Mouse (Mus musculus) limb, embryonic 11.5 days (tissue): Measurements from ENCODE around the gene Gm42420. TPM values are rescaled to one million over a fixed set of nuclear protein-coding genes. Genes with fewer than 3 reads are reported as not detected.
A peak's percentile ranks its signal among the peaks of the same experiment; 100 is the strongest.

Source experiments
- ATAC-seq: fragments of 200-750 bp; cut with Nextera tagmentation; 2 replicates; pipeline ENCODE4 v1.8.0; 2017; ENCODE audit warnings: low read depth; ENCODE audit not compliant: insufficient number of reproducible peaks, low FRiP score, low TSS enrichment
- DNase-seq: peaks from one replicate; pipeline ENCODE4 v3.0.0-alpha.2; 2015; ENCODE audit warnings: low spot score
- H3K27ac ChIP-seq: fragments of 300-500 bp; sonication (generic); replicated peaks from 2 replicates; pipeline ENCODE4 v1.5.1; 2014; ENCODE audit warnings: low read depth, mild to moderate bottlenecking, low read length
- H3K27me3 ChIP-seq: fragments of 300-500 bp; sonication (generic); 2 replicates; pipeline ENCODE4 v1.6.1; 2014; ENCODE audit warnings: mild to moderate bottlenecking, low read length, mixed read lengths; ENCODE audit not compliant: control insufficient read depth, insufficient read depth
- H3K36me3 ChIP-seq: fragments of 300-500 bp; sonication (generic); 2 replicates; pipeline ENCODE4 v1.6.1; 2014; ENCODE audit warnings: mild to moderate bottlenecking, low read length, moderate library complexity, mixed read lengths; ENCODE audit not compliant: control insufficient read depth, insufficient read depth
- H3K4me1 ChIP-seq: fragments of 300-500 bp; sonication (generic); 2 replicates; pipeline ENCODE4 v1.6.1; 2014; ENCODE audit warnings: low read length, mixed read lengths; ENCODE audit not compliant: control insufficient read depth, insufficient read depth
- H3K4me2 ChIP-seq: fragments of 300-500 bp; sonication (generic); 2 replicates; pipeline ENCODE4 v1.6.1; 2014; ENCODE audit warnings: low read depth, mild to moderate bottlenecking, moderate library complexity; ENCODE audit not compliant: severe bottlenecking
- H3K4me3 ChIP-seq: fragments of 300-500 bp; sonication (generic); 2 replicates; pipeline ENCODE4 v1.5.1; 2014; ENCODE audit warnings: low read depth, low read length
- H3K9ac ChIP-seq: fragments of 300-500 bp; sonication (generic); 2 replicates; pipeline ENCODE4 v1.6.1; 2014; ENCODE audit warnings: mild to moderate bottlenecking, low read length
- H3K9me3 ChIP-seq: fragments of 300-500 bp; sonication (generic); 2 replicates; pipeline ENCODE4 v1.6.1; 2016; ENCODE audit warnings: low read length; ENCODE audit not compliant: control insufficient read depth
- WGBS: fragments of 180-500 bp; shearing (Covaris S2); extraction: QIAGEN DNeasy Blood & Tissue Kit; methylation state at CpG from one replicate; pipeline ENCODE4 v1.1.7; 2014; 5-methylcytosine and 5-hydroxymethylcytosine counted together
- polyA plus RNA-seq: library from polyadenylated mRNA; unstranded; fragments of >200 nt; fragmentation: Nextera tagmentation; extraction: Ambion mirVana; gene quantifications from 2 replicates; pipeline ENCODE4 v1.2.1, GENCODE M21; 2014

Gm42420 gene
- polyA plus RNA-seq, 1 experiment from 2014 or later: 1.0 TPM

DNA sequence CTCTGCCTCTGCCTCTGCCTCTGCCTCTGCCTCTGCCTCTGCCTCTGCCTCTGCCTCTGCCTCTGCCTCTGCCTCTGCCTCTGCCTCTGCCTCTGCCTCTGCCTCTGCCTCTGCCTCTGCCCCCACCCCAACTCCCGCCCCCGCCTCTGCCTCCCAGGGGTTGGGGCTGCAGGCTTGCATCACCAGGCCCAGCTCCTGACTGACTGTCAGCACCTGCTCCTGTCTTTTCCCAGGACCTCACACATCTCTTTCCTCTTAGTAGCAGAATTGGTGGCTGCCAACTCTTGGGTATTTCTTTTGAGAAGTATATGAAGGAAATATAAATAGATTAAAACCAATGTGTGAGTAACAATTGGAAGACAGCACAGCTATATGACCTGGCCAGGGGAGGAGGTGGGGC is 5.0 kb upstream of the Gm42420 start:
- H3K4me1 ChIP-seq: no peaks in the 10 kb centered on the region
- ATAC-seq (no peak), DNase-seq (no peak)
- no peaks in the 10 kb centered on the region for H3K27me3 ChIP-seq
- 83% methylated on average over 2 of the region's 2 CpGs for WGBS
- no peaks in the 10 kb centered on the region for H3K9me3 ChIP-seq
- H3K36me3 ChIP-seq: no peaks in the 10 kb centered on the region
- H3K4me3 ChIP-seq: no peak overlapping the region
- no peak overlapping the region for H3K9ac ChIP-seq
- H3K4me2 ChIP-seq: no peak overlapping the region
- H3K27ac ChIP-seq: no peak overlapping the region

DNA sequence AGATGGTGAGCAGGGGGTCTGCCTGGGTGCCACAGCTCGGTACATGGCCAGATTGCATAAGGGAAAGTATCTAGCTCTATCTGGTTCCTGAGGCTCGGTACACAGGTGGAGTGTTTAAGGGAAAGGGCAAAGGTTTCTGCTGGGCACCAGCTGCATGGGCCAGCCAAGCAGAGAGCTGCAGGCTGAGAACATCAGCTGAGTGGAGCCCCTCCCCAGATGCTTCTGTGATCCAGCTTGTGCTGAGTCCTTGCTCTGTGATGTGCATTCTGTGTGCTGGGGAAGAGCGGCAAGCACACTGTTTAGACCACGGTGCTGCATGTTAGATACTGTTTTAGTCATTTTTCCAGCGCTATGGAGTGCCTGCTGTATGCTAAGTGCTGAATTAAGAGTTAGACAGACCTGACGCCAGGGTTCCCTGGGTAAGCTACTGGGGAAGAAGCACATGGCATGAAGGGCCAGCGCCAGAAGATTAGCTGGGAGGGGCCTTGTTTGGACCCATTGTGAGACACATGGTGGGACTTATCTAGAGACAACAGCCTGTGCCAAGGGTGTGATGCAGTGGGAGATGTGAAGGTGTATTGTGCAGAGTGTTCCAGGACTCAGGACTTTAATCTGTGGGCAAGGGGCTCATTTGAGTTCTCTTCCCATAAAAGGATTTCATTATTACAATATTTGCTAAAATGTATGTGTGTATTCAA is 4.3 kb upstream of the Gm42420 start:
- WGBS: 83% methylated on average over 7 of the region's 7 CpGs
- H3K9me3 ChIP-seq: no peaks in the 10 kb centered on the region
- H3K27me3 ChIP-seq: no peaks in the 10 kb centered on the region
- H3K4me1 ChIP-seq: no peaks in the 10 kb centered on the region
- no peak overlapping the region for H3K9ac ChIP-seq
- ATAC-seq (no peak), DNase-seq (no peak)
- H3K27ac ChIP-seq: no peak overlapping the region
- H3K4me3 ChIP-seq: no peak overlapping the region
- no peak overlapping the region for H3K4me2 ChIP-seq
- no peaks in the 10 kb centered on the region for H3K36me3 ChIP-seq

DNA sequence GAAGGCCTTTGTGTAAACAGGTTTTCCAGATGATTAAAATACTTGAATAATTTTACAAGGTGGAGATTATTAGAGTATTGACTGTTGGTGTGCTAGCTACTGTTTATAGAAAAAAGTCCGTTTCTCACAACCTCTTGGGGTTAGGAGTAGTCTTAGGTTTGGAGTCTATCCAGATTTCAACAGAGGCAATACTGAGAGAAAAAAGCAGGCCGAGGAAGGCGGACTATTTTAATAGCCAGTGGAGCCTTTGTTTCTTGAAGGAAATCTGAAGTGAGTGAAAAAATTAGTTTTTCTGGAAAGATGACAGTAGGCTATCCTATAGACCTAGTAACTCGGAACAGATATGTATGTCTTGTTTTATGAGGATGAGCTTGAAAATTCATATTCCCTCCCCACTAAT is 5.9 kb downstream of the Gm42420 start:
- 95% methylated on average over 4 of the region's 4 CpGs for WGBS
- Histone ChIP-seq H3K9me3 (no peaks in the 10 kb centered on the region), H3K4me2 (no peak overlapping the region), H3K4me1 (no peaks in the 10 kb centered on the region), H3K4me3 (no peak overlapping the region), H3K9ac (no peak overlapping the region), H3K36me3 (peaks cover 2% of the 10 kb centered on the region; the same call in 1 of the 2 replicates), H3K27ac (no peak overlapping the region), H3K27me3 (no peaks in the 10 kb centered on the region)
- ATAC-seq (no peak), DNase-seq (no peak)

DNA sequence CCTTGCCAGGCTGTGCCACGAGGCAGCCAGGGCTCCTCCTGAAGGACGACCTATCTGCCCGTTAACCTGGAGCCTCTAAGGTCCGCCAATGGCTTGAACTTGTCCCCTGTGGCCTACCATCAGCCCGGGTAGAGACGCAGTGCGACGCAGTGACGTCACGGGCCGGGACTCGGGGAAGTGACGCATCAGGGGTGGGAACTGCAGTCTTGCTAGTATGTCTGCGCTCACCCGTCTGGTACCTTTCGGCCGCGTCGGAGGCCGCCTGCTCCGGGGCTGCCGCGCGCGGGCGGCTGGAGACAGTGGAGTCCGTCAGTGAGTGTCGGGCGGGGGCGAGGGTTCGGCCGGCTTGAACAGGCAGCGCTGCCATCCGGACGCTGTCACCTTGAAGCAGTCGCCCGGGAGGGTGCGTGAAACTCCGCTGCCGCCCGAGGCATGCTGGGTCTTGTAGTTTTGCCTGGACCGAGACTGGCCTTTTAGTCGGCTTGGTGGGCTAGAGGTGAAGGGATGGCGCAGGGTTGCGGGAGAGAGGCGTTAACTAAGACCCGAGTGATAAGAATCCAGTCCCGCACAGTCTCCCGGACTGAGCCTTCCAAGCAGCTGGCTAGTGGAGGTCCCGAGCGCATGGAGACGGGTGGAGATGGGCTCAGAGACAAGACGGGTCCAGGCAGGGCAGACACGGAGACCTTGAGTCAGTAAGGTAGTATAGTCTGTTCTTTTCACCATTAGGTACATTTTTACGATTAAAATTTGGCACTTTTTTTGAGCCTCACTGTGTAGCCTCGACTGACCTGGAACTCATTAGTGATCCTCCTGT is 7.1 kb downstream of the Gm42420 start, which contains the start of gene Ndufb2:
Ndufb2 (plus strand) TSS at position 174 of the 814 bp plus-strand sequence.
- H3K36me3 ChIP-seq: peaks cover 5% of the 10 kb centered on the region; the same call in 1 of the 2 replicates
- no peaks in the 10 kb centered on the region for H3K4me1 ChIP-seq
- ATAC-seq (peak; percentile 98), DNase-seq (peak; percentile 99)
- H3K9ac ChIP-seq: peak within 1 kb of the TSS; percentile 77
- no peaks in the 10 kb centered on the region for H3K27me3 ChIP-seq
- H3K9me3 ChIP-seq: no peaks in the 10 kb centered on the region
- no peak within 1 kb of the TSS; the same call in 1 of the 2 replicates for H3K27ac ChIP-seq
- peak within 1 kb of the TSS; percentile 84 for H3K4me2 ChIP-seq
- H3K4me3 ChIP-seq: peak within 1 kb of the TSS; percentile 81
- WGBS: under 1% methylated on average over 56 of the region's 56 CpGs

DNA sequence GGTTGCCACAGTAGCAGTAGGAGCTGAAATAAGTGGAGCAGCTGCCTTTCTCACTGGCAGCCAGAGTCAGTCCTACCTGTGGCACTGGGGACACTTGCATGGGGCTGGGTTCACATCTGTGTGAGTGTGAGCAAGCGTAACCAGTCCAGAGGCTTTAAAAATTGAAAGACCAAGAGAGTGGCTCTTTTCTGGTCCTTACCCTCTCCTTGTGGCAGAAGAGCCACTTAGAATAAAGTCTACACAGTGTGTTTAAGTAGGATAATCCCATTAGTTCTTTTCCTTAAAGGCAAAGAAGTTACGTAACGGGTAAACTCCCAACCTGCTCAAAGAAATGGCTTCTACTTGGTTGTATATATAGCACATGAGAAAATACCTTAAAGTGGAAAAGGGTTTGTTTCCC is 15.3 kb downstream of the Gm42420 start:
- WGBS: 96% methylated on average over 3 of the region's 3 CpGs
- ATAC-seq (no peak), DNase-seq (no peak)
- no peak overlapping the region for H3K4me3 ChIP-seq
- H3K27me3 ChIP-seq: no peaks in the 10 kb centered on the region
- no peaks in the 10 kb centered on the region for H3K9me3 ChIP-seq
- peaks cover 16% of the 10 kb centered on the region for H3K36me3 ChIP-seq
- no peak overlapping the region for H3K4me2 ChIP-seq
- H3K27ac ChIP-seq: no peak overlapping the region
- H3K9ac ChIP-seq: no peak overlapping the region
- no peaks in the 10 kb centered on the region for H3K4me1 ChIP-seq

DNA sequence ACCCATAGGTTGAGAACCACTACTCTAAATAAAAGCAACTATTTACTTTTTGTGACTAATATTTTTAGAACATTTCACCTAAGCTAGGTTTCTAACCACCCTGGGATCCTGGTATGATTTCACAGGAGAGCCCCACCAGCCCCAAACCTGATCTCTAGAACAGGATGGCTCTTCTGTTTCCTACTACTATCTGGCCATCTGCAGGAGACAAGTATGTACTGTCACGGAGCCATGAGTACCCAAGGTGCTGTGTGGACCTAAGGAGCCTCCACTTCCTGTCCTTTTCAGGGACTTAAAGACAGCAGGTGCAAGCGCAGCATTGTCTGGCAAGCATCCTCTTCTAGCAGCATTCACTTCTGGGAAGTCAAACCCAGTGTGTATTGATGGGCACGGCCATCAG is 16.3 kb downstream of the Gm42420 start:
- DNase-seq (no peak), ATAC-seq (no peak)
- 83% methylated on average over 3 of the region's 3 CpGs for WGBS
- Histone ChIP-seq H3K4me1 (no peaks in the 10 kb centered on the region), H3K9me3 (no peaks in the 10 kb centered on the region), H3K27ac (no peak overlapping the region), H3K36me3 (peaks cover 14% of the 10 kb centered on the region), H3K27me3 (no peaks in the 10 kb centered on the region), H3K9ac (no peak overlapping the region), H3K4me3 (no peak overlapping the region), H3K4me2 (no peak overlapping the region)

DNA sequence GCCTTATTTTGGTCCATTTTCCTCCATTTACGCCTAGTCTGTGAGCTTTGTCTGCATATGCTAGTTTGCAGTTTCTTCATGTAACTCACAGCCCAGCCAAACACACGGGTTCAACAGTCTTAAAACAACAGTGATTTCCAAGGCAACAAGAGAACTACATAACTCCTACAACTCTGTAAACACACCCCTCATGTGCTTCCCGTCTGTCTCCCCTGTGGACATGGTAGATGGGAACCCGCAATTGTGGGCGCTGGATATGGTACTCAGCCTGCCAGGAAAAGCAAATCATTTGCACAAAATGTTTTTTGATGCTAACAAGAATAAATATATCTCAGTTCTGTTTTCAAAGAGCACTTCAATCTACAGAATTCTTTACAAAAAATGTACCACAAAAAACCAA is 19.0 kb downstream of the Gm42420 start:
- ATAC-seq (no peak), DNase-seq (no peak)
- WGBS: 89% methylated on average over 5 of the region's 5 CpGs
- no peaks in the 10 kb centered on the region for H3K4me1 ChIP-seq
- H3K4me3 ChIP-seq: no peak overlapping the region
- no peak overlapping the region for H3K4me2 ChIP-seq
- peaks cover 8% of the 10 kb centered on the region for H3K36me3 ChIP-seq
- H3K9me3 ChIP-seq: no peaks in the 10 kb centered on the region
- H3K9ac ChIP-seq: no peak overlapping the region
- no peaks in the 10 kb centered on the region for H3K27me3 ChIP-seq
- H3K27ac ChIP-seq: no peak overlapping the region

DNA sequence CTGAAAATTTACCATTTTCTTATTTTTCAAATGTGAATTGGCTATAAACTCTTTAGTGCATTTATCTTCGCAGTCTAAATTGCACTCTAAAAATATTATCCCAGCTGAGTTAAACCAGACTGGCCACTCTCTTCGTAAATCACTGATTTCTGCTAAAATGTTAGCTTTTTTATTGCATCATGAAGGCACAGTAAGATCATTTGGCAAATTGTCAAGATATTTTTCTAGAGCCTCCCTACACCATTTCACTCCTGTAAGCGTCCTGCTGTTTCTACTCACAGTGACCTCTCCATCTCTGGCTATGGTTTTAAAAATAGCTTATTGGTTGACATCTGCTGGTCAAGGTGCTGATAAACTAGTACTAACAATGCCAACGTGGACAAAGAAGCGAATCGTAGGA is 20.5 kb downstream of the Gm42420 start:
- DNase-seq (no peak), ATAC-seq (no peak)
- no peaks in the 10 kb centered on the region for H3K27me3 ChIP-seq
- H3K9me3 ChIP-seq: no peaks in the 10 kb centered on the region
- H3K4me2 ChIP-seq: no peak overlapping the region
- no peak overlapping the region for H3K27ac ChIP-seq
- 90% methylated on average over 6 of the region's 6 CpGs for WGBS
- H3K9ac ChIP-seq: no peak overlapping the region
- no peak overlapping the region for H3K4me3 ChIP-seq
- no peaks in the 10 kb centered on the region for H3K4me1 ChIP-seq
- H3K36me3 ChIP-seq: no peaks in the 10 kb centered on the region
